Mouse (Mus musculus) midbrain, postnatal 0 days (tissue): ENCODE results near the gene Sfxn3. TPM values are rescaled to one million over a fixed set of nuclear protein-coding genes. Genes with fewer than 3 reads are reported as not detected.
"Not testable (repeated sequence)": the region's sequence is repeated elsewhere in the genome, so short reads cannot be mapped to it uniquely, and the experiment has no call there.

Experiments used
- ATAC-seq: fragments of 200-750 bp; cut with Nextera tagmentation; 2 replicates; pipeline ENCODE4 v1.8.0; 2017; ENCODE audit warnings: moderate number of reproducible peaks, mild to moderate bottlenecking, moderate TSS enrichment, moderate library complexity; ENCODE audit not compliant: low FRiP score
- DNase-seq: peaks from one replicate; pipeline ENCODE4 v3.0.0-alpha.2; 2015; ENCODE audit warnings: low spot score
- H3K27ac ChIP-seq: fragments of 300-500 bp; sonication (generic); 2 replicates; pipeline ENCODE4 v1.5.1; 2014; ENCODE audit warnings: low read depth, mild to moderate bottlenecking, low read length, mixed read lengths
- H3K27me3 ChIP-seq: fragments of 300-500 bp; sonication (generic); 2 replicates; pipeline ENCODE4 v1.6.1; 2014; ENCODE audit warnings: low read length, control low read depth, mixed read lengths; ENCODE audit not compliant: insufficient read depth
- H3K36me3 ChIP-seq: fragments of 300-500 bp; sonication (generic); 2 replicates; pipeline ENCODE4 v1.6.1; 2014; ENCODE audit warnings: low read length, control low read depth, mixed read lengths; ENCODE audit not compliant: insufficient read depth
- H3K4me1 ChIP-seq: fragments of 300-500 bp; sonication (generic); 2 replicates; pipeline ENCODE4 v1.6.1; 2014; ENCODE audit warnings: mild to moderate bottlenecking, control low read depth, antibody characterized with exemption, low read length, mixed read lengths; ENCODE audit not compliant: insufficient read depth
- H3K4me2 ChIP-seq: fragments of 300-500 bp; sonication (generic); 2 replicates; pipeline ENCODE4 v1.6.1; 2014; ENCODE audit warnings: low read depth, mild to moderate bottlenecking, low read length, mixed read lengths; ENCODE audit not compliant: poor library complexity, severe bottlenecking
- H3K4me3 ChIP-seq: fragments of 300-500 bp; sonication (generic); 2 replicates; pipeline ENCODE4 v1.5.1; 2014; ENCODE audit warnings: low read depth, mild to moderate bottlenecking, low read length, moderate library complexity
- H3K9ac ChIP-seq: fragments of 300-500 bp; sonication (generic); replicated peaks from 2 replicates; pipeline ENCODE4 v1.6.1; 2014; ENCODE audit warnings: mild to moderate bottlenecking, low read length, moderate library complexity, mixed read lengths; ENCODE audit not compliant: poor library complexity, severe bottlenecking
- H3K9me3 ChIP-seq: fragments of 300-500 bp; sonication (generic); 2 replicates; pipeline ENCODE4 v1.6.1; 2016; ENCODE audit warnings: low read length, control low read depth
- CTCF ChIP-seq: IDR thresholded peaks from 2 replicates; pipeline ENCODE4 v1.5.1; 2016; ENCODE audit warnings: antibody characterized with exemption, mild to moderate bottlenecking
- WGBS: fragments of 180-500 bp; shearing (Covaris S2); extraction: QIAGEN DNeasy Blood & Tissue Kit; methylation state at CpG from one replicate; pipeline ENCODE4 v1.1.7; 2014; 5-methylcytosine and 5-hydroxymethylcytosine counted together
- polyA plus RNA-seq: library from polyadenylated mRNA; unstranded; fragments of >200 nt; fragmentation: Nextera tagmentation; extraction: Ambion mirVana; gene quantifications from 2 replicates; pipeline ENCODE4 v1.2.1, GENCODE M21; 2015
- total RNA-seq: library from RNA; depleted of rRNA; stranded (reverse); fragments of >200 nt; gene quantifications from 2 replicates; pipeline ENCODE4 v1.2.3, GENCODE M21; 2014

The Sfxn3 gene
- total and polyA plus RNA-seq, 2 experiments from 2014 or later, result 85.8 to 102 TPM

DNA sequence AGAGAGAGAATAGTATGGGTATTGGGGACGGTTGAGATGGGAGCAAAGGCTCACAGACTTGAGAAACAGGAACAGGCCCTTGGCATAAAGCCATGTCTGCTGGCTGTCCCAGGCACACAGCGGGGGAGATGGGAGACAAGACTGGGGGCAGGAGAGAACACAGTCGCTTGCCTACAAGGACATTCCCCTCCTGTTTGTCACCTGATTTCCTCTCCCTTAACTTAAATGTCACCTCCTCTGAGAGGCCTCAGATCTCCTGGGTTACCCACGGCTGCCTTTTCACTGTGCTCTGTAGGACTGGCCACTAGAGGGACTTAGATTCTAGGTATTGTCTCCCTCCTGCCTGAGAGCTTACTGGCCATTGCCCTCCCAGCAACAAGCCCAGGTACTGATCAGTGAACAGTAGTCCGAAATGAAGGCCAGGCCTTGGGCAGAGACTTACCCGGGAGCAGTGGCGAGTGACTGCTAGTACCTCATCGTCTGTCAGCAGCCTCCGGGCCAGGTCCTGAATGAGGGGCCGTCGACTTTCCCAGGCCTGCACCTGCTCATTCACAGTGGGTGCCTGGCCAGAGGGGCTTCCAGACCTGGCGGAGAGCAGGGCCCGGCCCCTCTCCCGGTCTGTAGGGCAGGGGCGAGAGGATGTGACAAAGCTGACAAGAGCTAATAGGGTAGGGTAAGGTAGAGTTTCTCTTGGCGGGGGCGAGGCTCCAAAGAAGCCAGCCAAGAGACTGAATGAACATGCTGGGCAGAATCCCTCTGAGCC lies 14.6 kb upstream of the Sfxn3 start:
- ATAC-seq, result no peak
- H3K9me3 ChIP-seq, result no peaks in the 10 kb centered on the region
- H3K4me2 ChIP-seq, result no peak overlapping the region
- DNase-seq, result peak; percentile 54
- no peaks in the 10 kb centered on the region for H3K36me3 ChIP-seq
- no peaks in the 10 kb centered on the region for H3K27me3 ChIP-seq
- no peaks in the 10 kb centered on the region for H3K4me1 ChIP-seq
- WGBS, result 52% methylated on average over 17 of the region's 17 CpGs
- no peak overlapping the region for H3K9ac ChIP-seq
- peak; percentile 65 for TF ChIP-seq CTCF
- no peak overlapping the region for H3K4me3 ChIP-seq
- no peak overlapping the region for H3K27ac ChIP-seq

DNA sequence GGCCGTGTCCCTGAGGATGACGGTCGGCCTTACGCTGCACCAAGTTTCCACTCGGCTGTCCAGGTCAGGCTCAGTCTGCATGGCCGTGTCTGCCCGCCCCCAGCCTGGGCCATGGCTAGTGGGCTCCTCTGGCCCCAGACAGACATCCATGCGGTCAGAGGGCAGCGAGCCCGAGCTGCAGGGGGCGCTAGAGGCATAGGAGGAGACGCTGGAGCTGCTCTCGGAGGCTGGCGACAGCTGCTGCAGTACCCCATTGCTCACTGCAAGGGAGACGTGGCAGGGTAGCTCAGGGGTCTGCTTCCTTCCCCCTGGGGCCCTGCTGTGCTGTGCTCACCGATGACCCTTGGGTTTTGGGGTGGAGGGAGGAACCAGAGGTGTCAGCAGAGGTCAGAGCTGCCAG lies 10.4 kb upstream of the Sfxn3 start:
- 39% methylated on average over 16 of the region's 16 CpGs for WGBS
- H3K9ac ChIP-seq, result no peak overlapping the region
- H3K4me3 ChIP-seq, result no peak overlapping the region
- no peaks in the 10 kb centered on the region for H3K4me1 ChIP-seq
- DNase-seq (no peak), ATAC-seq (no peak)
- no peaks in the 10 kb centered on the region for H3K36me3 ChIP-seq
- H3K9me3 ChIP-seq, result no peaks in the 10 kb centered on the region
- H3K27ac ChIP-seq, result no peak overlapping the region
- peak; percentile 38 for TF ChIP-seq CTCF
- no peak overlapping the region for H3K4me2 ChIP-seq
- H3K27me3 ChIP-seq, result no peaks in the 10 kb centered on the region; the same call in 1 of the 2 replicates

DNA sequence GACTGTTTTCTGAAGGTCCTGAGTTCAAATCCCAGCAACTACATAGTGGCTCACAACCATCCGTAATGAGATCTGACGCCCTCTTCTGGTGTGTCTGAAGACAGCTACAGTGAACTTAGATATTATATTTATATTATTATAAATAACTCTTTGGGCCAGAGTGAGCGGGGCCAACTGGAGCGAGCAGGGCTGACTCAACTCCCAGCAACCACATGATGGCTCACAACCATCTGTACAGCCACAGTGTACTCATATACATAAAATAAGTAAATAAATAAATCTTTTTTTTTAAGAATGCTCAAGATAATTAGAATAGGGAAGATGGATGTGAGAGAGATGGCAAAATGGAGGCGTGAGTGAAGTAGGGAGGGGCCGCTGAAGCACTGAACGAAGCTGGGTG lies 9.1 kb upstream of the Sfxn3 start:
- H3K4me3 ChIP-seq, H3K4me2 ChIP-seq, ATAC-seq, DNase-seq, H3K4me1 ChIP-seq, H3K27ac ChIP-seq, H3K9me3 ChIP-seq, H3K9ac ChIP-seq, H3K27me3 ChIP-seq, H3K36me3 ChIP-seq: not testable (repeated sequence)
- WGBS, result 92% methylated on average over 7 of the region's 7 CpGs

DNA sequence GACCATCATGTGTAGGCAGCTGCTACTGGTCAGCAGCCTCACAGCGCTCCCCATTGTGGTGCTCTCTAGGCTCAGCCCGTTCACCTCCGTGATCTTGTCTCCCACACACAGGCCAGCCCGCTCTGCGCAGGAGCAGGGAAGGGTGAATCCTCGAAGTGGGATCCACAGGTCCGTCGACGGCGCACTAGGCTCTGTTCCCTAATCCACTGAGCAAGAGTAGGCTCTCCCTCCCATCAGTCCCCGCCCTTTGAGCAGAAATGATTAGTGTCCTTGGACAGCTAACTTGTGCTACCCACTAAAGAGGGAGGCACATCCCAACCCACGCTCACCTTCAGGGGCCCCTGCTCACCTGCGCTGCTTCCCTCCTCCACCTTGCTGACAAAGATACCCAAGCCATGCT lies 7.1 kb upstream of the Sfxn3 start:
- no peaks in the 10 kb centered on the region for H3K36me3 ChIP-seq
- no peak for ATAC-seq
- no peaks in the 10 kb centered on the region for H3K9me3 ChIP-seq
- no peak for DNase-seq
- TF ChIP-seq CTCF, result no peak
- H3K9ac ChIP-seq, result no peak overlapping the region
- no peaks in the 10 kb centered on the region; the same call in 1 of the 2 replicates for H3K27me3 ChIP-seq
- no peak overlapping the region for H3K27ac ChIP-seq
- no peak overlapping the region for H3K4me3 ChIP-seq
- 60% methylated on average over 13 of the region's 13 CpGs for WGBS
- no peak overlapping the region for H3K4me2 ChIP-seq
- no peaks in the 10 kb centered on the region for H3K4me1 ChIP-seq

DNA sequence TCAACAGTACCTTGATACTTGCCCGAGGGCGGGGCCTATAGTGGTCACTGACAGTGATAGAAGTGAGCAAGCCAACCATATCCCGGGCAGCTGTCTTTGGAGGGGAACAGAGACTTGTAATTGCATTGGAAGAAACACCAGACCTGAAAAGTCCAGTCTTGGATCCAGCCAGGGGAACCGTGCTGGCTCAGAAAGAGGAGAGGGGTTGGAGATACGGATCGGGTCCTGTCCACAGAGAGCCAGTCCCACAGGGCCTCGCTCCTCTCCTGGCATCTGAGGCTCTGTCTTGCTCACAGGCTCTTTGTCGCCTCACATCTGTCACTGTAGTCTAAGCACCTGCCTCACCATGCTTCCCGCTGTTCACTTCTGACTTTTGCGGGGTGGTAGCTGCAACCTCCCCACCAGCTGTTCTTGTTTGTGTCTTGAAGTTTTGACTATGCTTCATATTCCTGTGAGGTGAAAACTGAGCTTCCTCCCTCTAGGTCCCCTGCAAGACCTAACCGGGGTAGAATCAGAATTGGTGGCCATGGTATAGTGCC lies 2.8 kb upstream of the Sfxn3 start:
- no peak for TF ChIP-seq CTCF
- H3K27me3 ChIP-seq, result no peaks in the 10 kb centered on the region; the same call in 1 of the 2 replicates
- DNase-seq (no peak), ATAC-seq (no peak)
- H3K36me3 ChIP-seq, result 0 out of 2 replicates have a peak, but pooled peaks cover 1% of the 10 kb centered on the region
- H3K4me3 ChIP-seq, result no peak overlapping the region
- H3K9ac ChIP-seq, result no peak overlapping the region
- no peak overlapping the region for H3K27ac ChIP-seq
- WGBS, result 67% methylated on average over 11 of the region's 11 CpGs
- peaks cover 5% of the 10 kb centered on the region; the same call in 1 of the 2 replicates for H3K4me1 ChIP-seq
- H3K9me3 ChIP-seq, result no peaks in the 10 kb centered on the region
- peak overlapping the region; percentile 4; the same call in 1 of the 2 replicates for H3K4me2 ChIP-seq

DNA sequence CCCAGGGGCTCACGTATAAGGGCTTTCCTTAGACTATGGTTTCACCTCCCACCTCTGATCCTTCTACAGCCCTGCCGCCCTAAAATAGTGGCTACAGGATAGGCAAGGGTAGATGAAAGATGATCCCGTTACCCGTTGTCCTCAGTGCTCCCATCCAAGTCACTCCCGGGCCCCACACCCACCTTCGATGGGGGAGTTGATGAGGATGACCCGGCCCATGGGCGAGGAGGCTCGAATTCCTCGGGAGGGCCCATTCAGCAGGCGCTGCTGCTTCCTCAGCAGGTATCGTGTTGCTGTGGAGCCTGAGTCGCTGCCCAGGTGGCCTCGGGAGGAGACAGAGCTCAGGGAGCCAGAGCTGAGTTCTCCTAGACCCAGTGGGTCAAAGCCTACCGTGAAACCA lies 2.1 kb upstream of the Sfxn3 start:
- H3K4me3 ChIP-seq, result peak overlapping the region; percentile 6; the same call in 1 of the 2 replicates
- H3K4me2 ChIP-seq, result peak overlapping the region; percentile 77; the same call in 1 of the 2 replicates
- ATAC-seq (no peak), DNase-seq (no peak)
- H3K9me3 ChIP-seq, result no peaks in the 10 kb centered on the region
- no peaks in the 10 kb centered on the region; the same call in 1 of the 2 replicates for H3K27me3 ChIP-seq
- H3K36me3 ChIP-seq, result peaks cover 8% of the 10 kb centered on the region; the same call in 1 of the 2 replicates
- H3K9ac ChIP-seq, result no peak overlapping the region
- H3K27ac ChIP-seq, result no peak overlapping the region
- 55% methylated on average over 15 of the region's 15 CpGs for WGBS
- peaks cover 5% of the 10 kb centered on the region; the same call in 1 of the 2 replicates for H3K4me1 ChIP-seq
- no peak for TF ChIP-seq CTCF
